Mouse (Mus musculus) heart, adult 2 months (tissue): ENCODE results near the gene Nek8.

Experiments used
- CTCF ChIP-seq: fragments of 200-600 bp; IDR thresholded peaks from 2 replicates; pipeline ENCODE4 v1.8.1; 2022; ENCODE audit warnings: antibody characterized with exemption, mild to moderate bottlenecking, moderate library complexity
- POLR2A ChIP-seq: fragments of 200-500 bp; IDR thresholded peaks from 2 replicates; pipeline ENCODE4 v1.6.1; 2011; ENCODE audit warnings: mild to moderate bottlenecking, low read depth, low read length, control low read depth; ENCODE audit not compliant: insufficient read depth

- TF ChIP-seq POLR2A (no peak), CTCF (no peak)
These were observed 35.0 kb upstream of the Nek8 start for GRCm38 (mm10) chr11:78211513-78211912.
